Mouse (Mus musculus): ENCODE measurements around the gene Tlr5. TPM values are rescaled to one million over a fixed set of nuclear protein-coding genes. Genes with fewer than 3 reads are reported as not detected.

The Tlr5 gene
- polyA plus RNA-seq, 1 experiment from 2014 or later: 0.06 TPM

DNA sequence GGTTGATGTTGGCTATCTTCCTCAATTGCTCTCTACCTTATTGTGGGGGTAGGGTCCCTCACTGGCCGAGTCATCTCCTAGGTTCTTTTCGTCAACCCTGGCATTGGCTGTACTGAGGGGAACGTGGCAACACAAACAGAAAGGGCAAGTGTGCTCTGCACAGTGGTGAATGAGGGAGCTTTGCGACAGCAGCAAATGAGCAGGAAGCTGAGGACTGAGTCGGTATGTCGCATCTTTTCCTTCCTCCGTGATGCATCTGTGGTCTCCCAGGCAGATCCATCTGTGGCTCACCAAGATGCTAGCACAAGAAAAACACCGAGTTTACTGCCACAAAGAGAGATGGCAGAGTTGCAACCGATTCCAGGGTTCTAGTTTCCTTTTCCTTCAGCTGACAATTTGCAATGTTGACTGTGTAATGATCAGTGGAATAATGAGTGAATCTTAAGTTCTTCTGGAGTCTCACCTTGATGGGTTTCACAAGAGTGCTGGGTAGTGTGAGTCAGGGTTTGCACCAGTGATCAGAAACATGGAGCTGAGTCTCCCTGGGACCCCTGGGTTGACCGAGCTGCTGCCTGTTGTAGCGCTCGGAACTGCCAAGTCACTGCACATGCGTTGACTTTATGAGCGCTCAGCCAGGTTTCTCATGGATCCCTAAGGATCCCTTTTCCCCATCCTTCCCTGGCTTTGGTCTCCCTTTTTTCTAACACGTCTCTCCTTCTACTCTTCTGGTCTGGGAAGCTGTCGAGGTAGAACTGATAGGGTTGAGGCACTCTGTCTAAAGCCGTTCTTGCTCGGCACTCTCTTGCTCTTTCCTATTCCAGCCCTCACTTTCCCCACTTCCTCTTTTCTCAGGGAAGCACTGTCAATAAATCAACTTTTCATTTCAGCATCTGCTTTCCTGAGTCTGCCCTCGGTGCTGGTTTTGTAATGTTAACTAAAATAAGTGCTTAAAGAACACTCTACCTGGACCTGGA is 26.4 kb upstream of the Tlr5 start:
- ATAC-seq (ENCODE audit: low FRiP score): no peak
- peaks cover 3% of the 10 kb centered on the region for H3K4me1 ChIP-seq (replicated peaks)
- H3K4me2 ChIP-seq: no peak overlapping the region
- H3K27ac ChIP-seq: no peak overlapping the region
- no peak overlapping the region for H3K9ac ChIP-seq
- H3K9me3 ChIP-seq: no peaks in the 10 kb centered on the region
- H3K4me3 ChIP-seq: no peak overlapping the region
- 85% methylated on average over 19 of the region's 19 CpGs for WGBS
- no peaks in the 10 kb centered on the region for H3K36me3 ChIP-seq
- H3K27me3 ChIP-seq: no peaks in the 10 kb centered on the region

DNA sequence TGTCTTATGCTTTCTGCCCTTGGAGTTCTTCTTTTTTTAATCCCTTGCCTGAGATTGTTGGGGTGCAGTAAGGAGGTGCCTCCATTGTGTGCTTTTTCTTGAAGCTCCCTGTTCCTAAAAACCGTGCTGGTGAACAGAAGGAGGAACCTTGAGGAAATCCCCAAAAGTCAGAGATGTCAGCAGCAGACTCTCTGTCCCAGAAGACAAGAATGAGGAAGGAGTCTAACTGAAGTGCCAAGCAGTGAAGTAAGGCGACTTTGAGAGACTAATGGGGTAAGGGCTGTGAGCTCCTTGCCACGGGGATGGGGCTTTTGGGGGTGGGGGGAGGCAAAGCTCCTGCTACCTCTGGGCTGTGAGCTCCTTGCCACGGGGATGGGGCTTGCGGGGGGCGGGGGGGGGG is 19.1 kb upstream of the Tlr5 start:
- Histone ChIP-seq H3K4me1 (replicated peaks) (0 out of 2 replicates have a peak, but pooled peaks cover 4% of the 10 kb centered on the region), H3K4me2 (no peak overlapping the region), H3K36me3 (no peaks in the 10 kb centered on the region), H3K9me3 (no peaks in the 10 kb centered on the region), H3K27me3 (no peaks in the 10 kb centered on the region), H3K4me3 (no peak overlapping the region), H3K9ac (no peak overlapping the region), H3K27ac (no peak overlapping the region; the same call in 1 of the 2 replicates)
- 55% methylated on average over 2 of the region's 6 CpGs for WGBS
- ATAC-seq (ENCODE audit: low FRiP score): no peak

DNA sequence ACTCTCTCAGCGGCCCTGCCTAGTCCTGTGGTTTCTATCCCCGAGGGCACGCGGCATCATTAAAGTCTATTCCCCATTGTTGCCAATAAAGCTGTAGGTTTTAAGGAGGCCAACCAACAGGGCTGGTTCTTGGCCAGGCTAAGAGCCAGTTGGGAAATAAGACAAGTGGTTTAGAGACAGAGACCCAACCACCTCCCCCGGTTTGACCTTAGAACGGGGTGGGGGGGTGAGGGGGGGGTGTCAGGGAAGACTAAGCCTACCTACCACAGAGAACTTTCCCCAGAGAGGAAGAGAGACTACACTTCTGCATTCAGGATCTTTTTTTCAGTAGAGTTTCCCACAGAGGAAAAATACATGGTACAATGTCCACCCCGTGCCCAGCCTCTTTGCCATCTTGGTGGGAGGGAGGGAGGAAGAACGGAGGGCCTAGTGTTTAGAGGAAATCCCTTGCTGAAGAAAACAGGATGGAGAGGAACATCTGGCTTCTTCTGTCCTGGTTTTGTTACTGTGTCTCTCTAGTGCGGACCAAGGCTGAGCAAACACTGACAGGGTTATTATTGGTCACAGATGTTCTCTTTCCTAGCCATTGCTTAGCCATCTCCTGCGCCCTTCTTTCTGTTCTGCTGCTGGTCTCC is 17.0 kb upstream of the Tlr5 start:
- WGBS: 71% methylated on average over 10 of the region's 10 CpGs
- ATAC-seq (ENCODE audit: low FRiP score): no peak

DNA sequence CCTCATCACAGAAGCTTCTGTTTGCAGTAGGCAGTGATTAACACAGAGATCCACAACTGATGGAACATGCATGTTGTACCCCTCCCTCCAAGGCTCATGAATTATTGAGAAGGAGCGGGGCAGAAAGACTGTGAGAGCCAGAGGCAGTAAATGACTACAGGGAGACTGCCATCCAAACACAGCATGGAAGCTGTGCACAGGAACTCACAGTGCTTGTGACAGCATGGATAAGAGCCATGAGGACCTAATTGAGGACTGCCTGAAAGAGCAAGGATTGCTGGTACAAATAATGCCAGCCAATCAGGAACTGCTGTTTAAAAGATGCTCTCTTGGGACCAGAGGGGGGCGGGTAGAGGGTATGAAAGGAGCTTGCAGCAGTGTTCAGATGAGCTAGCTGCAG is 12.7 kb upstream of the Tlr5 start:
- H3K4me1 ChIP-seq (replicated peaks): peaks cover 13% of the 10 kb centered on the region
- no peak overlapping the region for H3K4me3 ChIP-seq
- WGBS: 65% methylated on average over 2 of the region's 2 CpGs
- ATAC-seq (ENCODE audit: low FRiP score): no peak
- no peak overlapping the region for H3K27ac ChIP-seq
- no peaks in the 10 kb centered on the region for H3K9me3 ChIP-seq
- H3K4me2 ChIP-seq: no peak overlapping the region
- no peaks in the 10 kb centered on the region for H3K36me3 ChIP-seq
- H3K9ac ChIP-seq: no peak overlapping the region
- H3K27me3 ChIP-seq: no peaks in the 10 kb centered on the region

More for the DNA sequence above, 17.0 kb upstream of the Tlr5 start:
- Histone ChIP-seq H3K4me1 (replicated peaks) (peaks cover 13% of the 10 kb centered on the region), H3K27me3 (no peaks in the 10 kb centered on the region), H3K9ac (no peak overlapping the region), H3K4me3 (no peak overlapping the region), H3K9me3 (no peaks in the 10 kb centered on the region), H3K36me3 (no peaks in the 10 kb centered on the region), H3K4me2 (no peak overlapping the region), H3K27ac (no peak overlapping the region)

DNA sequence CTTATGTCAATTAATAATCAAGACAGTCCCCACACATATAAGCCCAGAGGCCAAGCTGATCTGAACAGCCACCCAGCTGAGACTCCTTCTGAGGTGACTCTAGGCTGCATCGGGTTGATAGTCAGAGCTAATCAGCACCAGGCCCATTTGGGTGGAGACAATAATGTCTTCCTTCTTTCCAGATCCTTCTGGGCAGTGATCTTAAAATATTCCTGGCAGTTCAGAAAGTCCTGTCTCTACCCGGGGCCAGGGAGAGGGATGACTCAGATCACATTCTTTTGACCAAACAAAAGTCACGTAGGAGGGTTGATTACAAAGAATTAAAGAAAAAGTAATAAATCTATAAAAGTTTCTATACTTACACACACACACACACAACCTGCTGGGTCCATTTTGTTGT is 10.7 kb upstream of the Tlr5 start:
- no peaks in the 10 kb centered on the region for H3K36me3 ChIP-seq
- no peak overlapping the region for H3K27ac ChIP-seq
- no peaks in the 10 kb centered on the region for H3K27me3 ChIP-seq
- H3K9me3 ChIP-seq: no peaks in the 10 kb centered on the region
- 87% methylated on average over 3 of the region's 3 CpGs for WGBS
- H3K4me1 ChIP-seq (replicated peaks): peaks cover 9% of the 10 kb centered on the region
- no peak overlapping the region for H3K4me3 ChIP-seq
- H3K4me2 ChIP-seq: no peak overlapping the region
- H3K9ac ChIP-seq: no peak overlapping the region
- ATAC-seq (ENCODE audit: low FRiP score): no peak

DNA sequence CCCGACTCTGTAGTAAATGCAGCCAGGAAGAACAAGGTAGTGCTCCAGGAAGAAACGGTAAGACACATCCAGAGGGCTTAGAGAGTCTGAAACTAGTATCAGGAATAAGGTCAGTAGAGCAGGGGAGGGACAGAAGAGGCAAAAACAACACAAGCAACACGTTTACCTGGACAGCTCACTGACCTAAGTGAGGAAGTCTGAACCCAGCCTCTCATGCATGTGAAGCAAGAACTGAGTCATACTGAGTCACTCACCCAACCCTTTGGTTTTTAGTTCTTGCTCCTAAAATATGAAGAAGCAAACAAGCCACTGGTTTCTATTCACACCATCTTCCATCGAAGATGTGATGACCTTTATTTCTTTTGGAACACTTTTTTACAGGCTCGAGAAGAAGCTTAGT is 9.9 kb upstream of the Tlr5 start:
- Histone ChIP-seq H3K9ac (no peak overlapping the region), H3K4me3 (no peak overlapping the region), H3K27ac (no peak overlapping the region), H3K27me3 (no peaks in the 10 kb centered on the region), H3K36me3 (no peaks in the 10 kb centered on the region), H3K4me2 (no peak overlapping the region), H3K9me3 (no peaks in the 10 kb centered on the region), H3K4me1 (replicated peaks) (peaks cover 9% of the 10 kb centered on the region)
- 82% methylated on average over 5 of the region's 5 CpGs for WGBS
- no peak for ATAC-seq (ENCODE audit: low FRiP score)

DNA sequence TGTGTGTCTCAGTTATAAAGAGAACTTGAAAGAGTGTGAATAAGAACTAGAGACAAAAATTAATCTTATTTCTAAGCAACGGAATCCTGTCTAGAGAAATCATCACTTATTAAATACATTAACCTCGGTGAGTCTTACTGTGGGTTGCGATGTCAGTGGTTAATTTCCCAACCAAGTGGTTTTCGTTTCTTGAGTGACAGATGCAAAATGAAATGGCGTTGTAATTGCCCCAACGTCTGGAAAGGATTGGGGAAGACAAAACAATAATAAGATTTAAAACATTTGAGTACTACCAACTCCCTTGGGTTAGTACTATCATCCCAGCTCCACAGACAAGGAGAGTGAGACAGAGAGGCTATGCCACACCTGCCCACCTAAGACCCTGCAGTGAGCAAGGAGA is 9.0 kb upstream of the Tlr5 start:
- Histone ChIP-seq H3K4me1 (replicated peaks) (peaks cover 9% of the 10 kb centered on the region), H3K9me3 (no peaks in the 10 kb centered on the region), H3K27me3 (no peaks in the 10 kb centered on the region), H3K27ac (no peak overlapping the region), H3K4me3 (no peak overlapping the region), H3K36me3 (no peaks in the 10 kb centered on the region), H3K4me2 (no peak overlapping the region), H3K9ac (no peak overlapping the region)
- WGBS: 84% methylated on average over 6 of the region's 6 CpGs
- ATAC-seq (ENCODE audit: low FRiP score): no peak

DNA sequence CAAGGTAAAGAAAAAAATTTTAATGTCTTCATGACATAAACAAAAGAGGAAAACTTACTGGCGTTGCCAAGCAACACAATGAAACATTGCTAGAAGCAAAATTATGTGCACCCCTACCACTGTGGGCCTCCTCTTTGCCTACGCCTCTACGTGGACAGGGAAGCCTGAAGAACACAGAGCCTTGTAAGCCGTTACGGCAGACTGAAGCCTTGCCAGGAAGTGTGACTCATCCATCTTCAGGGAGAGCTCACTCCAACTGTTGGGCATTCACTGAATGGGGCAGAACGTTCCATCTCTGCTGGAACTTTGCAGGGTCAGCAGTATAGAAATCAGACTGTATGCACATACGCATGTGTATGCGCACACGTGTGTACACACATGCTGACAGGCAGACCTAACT is 3.3 kb upstream of the Tlr5 start:
- Histone ChIP-seq H3K27ac (no peak overlapping the region), H3K4me2 (no peak overlapping the region), H3K36me3 (no peaks in the 10 kb centered on the region), H3K9ac (no peak overlapping the region), H3K9me3 (no peaks in the 10 kb centered on the region), H3K4me1 (replicated peaks) (peaks cover 27% of the 10 kb centered on the region), H3K4me3 (no peak overlapping the region), H3K27me3 (peaks cover 9% of the 10 kb centered on the region; the same call in 1 of the 2 replicates)
- 74% methylated on average over 9 of the region's 9 CpGs for WGBS
- ATAC-seq (ENCODE audit: low FRiP score): no peak

DNA sequence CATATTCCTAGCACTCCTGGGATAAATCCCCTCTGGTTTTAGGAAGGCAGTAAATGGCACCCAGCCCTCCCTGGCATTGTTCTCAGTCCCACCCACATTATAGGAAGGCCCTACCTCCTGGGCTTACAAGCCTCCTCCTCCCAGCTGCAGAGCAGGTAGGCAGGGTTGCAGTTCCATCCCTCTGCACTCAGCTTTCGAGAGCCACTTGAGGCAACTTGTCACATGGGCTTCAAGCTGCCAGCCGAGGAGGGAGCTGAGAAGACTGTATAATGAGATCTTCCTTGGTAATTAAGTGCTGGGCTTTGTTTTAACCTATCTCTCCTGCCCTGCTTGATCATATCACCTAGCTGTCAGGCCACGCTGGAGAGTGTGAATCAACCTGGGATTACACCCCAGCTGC is 1.4 kb upstream of the Tlr5 start:
- WGBS: 22% methylated on average over 3 of the region's 3 CpGs
- Histone ChIP-seq H3K4me2 (no peak overlapping the region), H3K4me1 (replicated peaks) (peaks cover 27% of the 10 kb centered on the region), H3K4me3 (no peak overlapping the region), H3K9ac (no peak overlapping the region), H3K36me3 (no peaks in the 10 kb centered on the region), H3K9me3 (no peaks in the 10 kb centered on the region), H3K27me3 (peaks cover 18% of the 10 kb centered on the region; the same call in 1 of the 2 replicates), H3K27ac (peak overlapping the region; percentile 66)
- peak; percentile 37; the same call in 1 of the 2 replicates for ATAC-seq (ENCODE audit: low FRiP score)

DNA sequence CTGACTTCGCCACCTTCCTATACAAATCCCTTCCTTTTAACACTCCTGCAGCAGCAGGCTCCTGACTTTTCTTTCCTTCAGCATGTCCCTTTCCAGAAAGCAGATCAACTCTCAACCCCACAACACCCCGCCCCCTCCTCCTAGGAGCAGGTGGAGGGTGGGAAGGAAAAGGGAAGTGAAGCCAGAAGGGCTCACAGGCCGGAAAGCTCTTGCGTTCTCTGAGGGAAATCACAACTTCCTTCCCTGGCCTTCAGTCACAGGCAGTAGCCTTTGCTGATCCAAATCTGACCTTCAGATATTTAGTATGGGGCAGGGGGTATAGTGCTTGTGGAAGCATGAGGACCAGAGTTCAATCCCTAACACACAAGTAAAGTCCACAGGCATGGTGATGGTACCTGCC is 921 bp upstream of the Tlr5 start:
- 73% methylated on average over 4 of the region's 4 CpGs for WGBS
- Histone ChIP-seq H3K4me1 (replicated peaks) (peaks cover 29% of the 10 kb centered on the region), H3K9me3 (no peaks in the 10 kb centered on the region), H3K4me3 (no peak overlapping the region), H3K9ac (peak overlapping the region; percentile 60; the same call in 1 of the 2 replicates), H3K36me3 (no peaks in the 10 kb centered on the region), H3K27me3 (peaks cover 18% of the 10 kb centered on the region; the same call in 1 of the 2 replicates), H3K4me2 (no peak overlapping the region), H3K27ac (peak overlapping the region; percentile 66)
- ATAC-seq (ENCODE audit: low FRiP score): no peak

DNA sequence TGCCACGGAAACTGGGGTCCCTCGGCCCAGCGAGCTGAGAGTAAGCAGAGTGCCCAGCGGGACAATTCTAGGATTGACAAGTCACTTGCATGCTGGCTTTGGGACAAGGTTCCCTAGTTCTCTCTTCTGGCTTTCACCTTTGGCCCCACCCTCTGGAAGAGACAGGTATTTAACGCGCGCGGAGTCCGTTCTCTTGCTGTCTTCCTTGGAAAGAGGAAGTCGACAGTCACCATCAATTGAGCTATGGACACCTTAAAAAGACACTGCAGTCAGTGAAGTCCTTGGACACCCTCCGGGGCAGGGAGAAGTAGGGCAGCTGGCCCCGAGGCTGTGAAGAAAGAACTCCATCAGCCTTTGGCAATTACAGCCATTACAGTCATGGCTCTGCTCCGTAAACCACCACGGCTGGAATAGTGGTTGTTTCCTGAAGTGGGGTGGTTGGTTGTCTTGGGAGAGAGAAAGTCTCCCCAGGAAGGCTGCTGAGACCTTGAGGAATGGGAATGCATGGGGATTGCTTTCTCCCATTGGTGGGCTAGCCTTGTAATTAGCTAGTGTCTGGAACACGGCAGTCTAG is 546 bp downstream of the Tlr5 start:
- peak overlapping the region; percentile 37 for H3K4me3 ChIP-seq
- peaks cover 18% of the 10 kb centered on the region; the same call in 1 of the 2 replicates for H3K27me3 ChIP-seq
- peaks cover 44% of the 10 kb centered on the region for H3K4me1 ChIP-seq (replicated peaks)
- H3K27ac ChIP-seq: no peak overlapping the region
- H3K9ac ChIP-seq: peak overlapping the region; percentile 60
- H3K36me3 ChIP-seq: no peaks in the 10 kb centered on the region
- no peak for ATAC-seq (ENCODE audit: low FRiP score)
- H3K9me3 ChIP-seq: no peaks in the 10 kb centered on the region
- WGBS: 22% methylated on average over 15 of the region's 15 CpGs
- H3K4me2 ChIP-seq: peak overlapping the region; percentile 58

DNA sequence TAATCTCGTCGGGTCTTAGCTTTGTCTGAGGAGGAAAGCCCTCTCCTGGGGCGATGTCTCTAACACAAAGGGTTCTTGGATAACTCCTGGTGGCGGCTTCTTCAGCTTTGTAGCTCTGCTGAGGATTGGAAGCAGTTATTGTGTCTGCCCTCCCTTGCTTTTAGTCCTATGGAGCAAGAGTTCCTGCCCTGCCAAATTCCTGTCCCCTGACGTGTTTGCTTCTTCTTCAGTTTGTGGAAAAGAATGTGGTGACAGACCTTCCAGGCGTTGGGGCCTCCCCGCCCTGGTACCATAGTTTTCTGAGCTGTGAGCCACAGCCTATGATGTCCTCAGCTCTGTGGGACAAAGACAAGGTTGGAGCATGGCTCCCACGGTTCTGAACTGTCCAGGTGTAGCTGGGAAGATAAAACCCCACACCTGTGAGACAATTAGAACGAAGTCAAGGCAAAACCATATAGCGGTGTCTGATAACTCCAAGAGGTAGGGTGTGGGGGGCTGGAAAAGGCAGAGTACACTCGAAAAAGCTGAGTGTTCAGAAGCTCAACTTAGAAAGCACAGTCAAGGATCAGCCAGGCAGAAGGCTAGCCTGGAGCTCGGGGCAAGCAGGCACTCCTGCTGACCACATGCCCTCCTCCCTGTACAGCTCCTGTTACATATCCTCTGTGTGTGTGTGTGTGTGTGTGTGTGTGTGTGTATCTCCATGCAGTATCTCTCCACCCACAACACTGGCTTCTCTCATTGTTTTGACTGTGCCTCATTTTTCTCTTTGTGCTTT is 1.8 kb downstream of the Tlr5 start:
- Histone ChIP-seq H3K27me3 (peaks cover 18% of the 10 kb centered on the region; the same call in 1 of the 2 replicates), H3K4me1 (replicated peaks) (peaks cover 51% of the 10 kb centered on the region), H3K9me3 (no peaks in the 10 kb centered on the region), H3K4me3 (no peak overlapping the region), H3K9ac (no peak overlapping the region), H3K27ac (no peak overlapping the region), H3K4me2 (no peak overlapping the region), H3K36me3 (no peaks in the 10 kb centered on the region)
- 73% methylated on average over 12 of the region's 12 CpGs for WGBS
- no peak for ATAC-seq (ENCODE audit: low FRiP score)
